Mouse (Mus musculus) liver, embryonic 16.5 days (tissue): ENCODE measurements around the gene Epgn. TPM values are rescaled to one million over a fixed set of nuclear protein-coding genes. Genes with fewer than 3 reads are reported as not detected.

Experiments
- ATAC-seq: fragments of 200-750 bp; cut with Nextera tagmentation; 2 replicates; pipeline ENCODE4 v1.8.0; 2017; ENCODE audit warnings: low read depth, mild to moderate bottlenecking, moderate number of reproducible peaks, moderate library complexity
- H3K27ac ChIP-seq: fragments of 300-500 bp; sonication (generic); 2 replicates; pipeline ENCODE4 v1.5.1; 2014; ENCODE audit warnings: mild to moderate bottlenecking, low read length
- H3K27me3 ChIP-seq: fragments of 300-500 bp; sonication (generic); 2 replicates; pipeline ENCODE4 v1.6.1; 2014; ENCODE audit warnings: low read depth, low read length, mixed read lengths; ENCODE audit not compliant: control insufficient read depth, insufficient read depth
- H3K36me3 ChIP-seq: fragments of 300-500 bp; sonication (generic); 2 replicates; pipeline ENCODE4 v1.6.1; 2014; ENCODE audit warnings: mild to moderate bottlenecking; ENCODE audit not compliant: control insufficient read depth, insufficient read depth
- H3K4me1 ChIP-seq: fragments of 300-500 bp; sonication (generic); 2 replicates; pipeline ENCODE4 v1.6.1; 2014; ENCODE audit warnings: low read depth, low read length, mixed read lengths; ENCODE audit not compliant: control insufficient read depth
- H3K4me2 ChIP-seq: fragments of 300-500 bp; sonication (generic); 2 replicates; pipeline ENCODE4 v1.6.1; 2014; ENCODE audit warnings: low read depth, low read length, mixed read lengths
- H3K4me3 ChIP-seq: fragments of 300-500 bp; sonication (generic); 2 replicates; pipeline ENCODE4 v1.5.1; 2014; ENCODE audit warnings: low read depth, mild to moderate bottlenecking, low read length
- H3K9ac ChIP-seq: fragments of 300-500 bp; sonication (generic); 2 replicates; pipeline ENCODE4 v1.6.1; 2014; ENCODE audit warnings: low read depth, low read length
- H3K9me3 ChIP-seq: fragments of 300-500 bp; sonication (generic); replicated peaks from 2 replicates; pipeline ENCODE4 v1.6.1; 2016; ENCODE audit warnings: low read length; ENCODE audit not compliant: control insufficient read depth
- WGBS: fragments of 180-500 bp; shearing (Covaris S2); extraction: QIAGEN DNeasy Blood & Tissue Kit; methylation state at CpG from one replicate; pipeline ENCODE4 v1.1.7; 2014; ENCODE audit not compliant: insufficient replicate concordance; 5-methylcytosine and 5-hydroxymethylcytosine counted together
- polyA plus RNA-seq: library from polyadenylated mRNA; unstranded; fragments of >200 nt; fragmentation: Nextera tagmentation; extraction: Ambion mirVana; gene quantifications from 2 replicates; pipeline ENCODE4 v1.2.1, GENCODE M21; 2015

The Epgn gene
- polyA plus RNA-seq: 0.05 TPM in 1 of 2 replicates, not detected in the other

DNA sequence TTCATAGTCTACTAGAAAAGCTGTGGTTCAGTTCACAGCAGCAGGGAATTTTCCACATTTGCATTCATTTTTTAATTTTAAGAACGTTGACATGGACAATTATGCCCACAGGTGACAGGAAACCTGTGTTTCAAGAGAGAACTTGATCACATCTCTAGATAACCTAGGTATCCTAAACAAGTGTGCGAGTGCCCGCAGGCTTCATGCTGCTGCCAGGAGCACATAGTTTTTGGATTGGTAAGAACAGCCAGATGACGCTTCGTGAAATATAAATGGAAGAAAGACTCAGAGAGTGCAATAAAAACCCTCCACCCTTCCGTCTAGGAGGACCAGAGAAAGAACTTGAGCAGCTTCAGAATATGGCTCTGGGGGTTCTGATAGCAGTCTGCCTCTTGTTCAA lies at the start of gene Epgn:
Epgn (plus strand) TSS at position 301 of the 400 bp plus-strand sequence.
- H3K4me1 ChIP-seq: no peaks in the 10 kb centered on the region
- ATAC-seq: no peak
- H3K4me2 ChIP-seq: no peak within 1 kb of the TSS
- H3K4me3 ChIP-seq: no peak within 1 kb of the TSS
- 71% methylated on average over 6 of the region's 6 CpGs for WGBS
- no peaks in the 10 kb centered on the region for H3K36me3 ChIP-seq
- no peaks in the 10 kb centered on the region for H3K9me3 ChIP-seq
- H3K9ac ChIP-seq: no peak within 1 kb of the TSS
- H3K27ac ChIP-seq: no peak within 1 kb of the TSS
- H3K27me3 ChIP-seq: no peaks in the 10 kb centered on the region

GRCm38 (mm10) chr5:90980297-90980696 lies 47.0 kb upstream of the Epgn start:
- H3K27ac ChIP-seq: no peak overlapping the region
- no peaks in the 10 kb centered on the region for H3K27me3 ChIP-seq
- no peaks in the 10 kb centered on the region for H3K36me3 ChIP-seq
- no peak overlapping the region for H3K4me2 ChIP-seq
- no peak overlapping the region for H3K9ac ChIP-seq
- no peaks in the 10 kb centered on the region for H3K9me3 ChIP-seq
- H3K4me1 ChIP-seq: no peaks in the 10 kb centered on the region
- WGBS: 72% methylated on average over 7 of the region's 7 CpGs
- ATAC-seq: no peak
- no peak overlapping the region for H3K4me3 ChIP-seq

- no peaks in the 10 kb centered on the region for H3K4me1 ChIP-seq
- no peak overlapping the region for H3K9ac ChIP-seq
- no peak overlapping the region for H3K27ac ChIP-seq
- H3K36me3 ChIP-seq: no peaks in the 10 kb centered on the region
- H3K9me3 ChIP-seq: no peaks in the 10 kb centered on the region
- no peak for ATAC-seq
- H3K4me2 ChIP-seq: no peak overlapping the region
- H3K27me3 ChIP-seq: no peaks in the 10 kb centered on the region
- H3K4me3 ChIP-seq: no peak overlapping the region
- WGBS: 61% methylated on average over 5 of the region's 5 CpGs
Observed at GRCm38 (mm10) chr5:90987605-90988004, 39.7 kb upstream of the Epgn start.

GRCm38 (mm10) chr5:90988149-90988548 lies 39.1 kb upstream of the Epgn start:
- Histone ChIP-seq H3K27ac (no peak overlapping the region), H3K4me2 (no peak overlapping the region), H3K4me3 (no peak overlapping the region), H3K36me3 (no peaks in the 10 kb centered on the region), H3K27me3 (no peaks in the 10 kb centered on the region), H3K9ac (no peak overlapping the region), H3K4me1 (no peaks in the 10 kb centered on the region), H3K9me3 (no peaks in the 10 kb centered on the region)
- 61% methylated on average over 3 of the region's 3 CpGs for WGBS
- no peak for ATAC-seq

GRCm38 (mm10) chr5:90988592-90988991 lies 38.7 kb upstream of the Epgn start:
- no peaks in the 10 kb centered on the region for H3K4me1 ChIP-seq
- no peak overlapping the region for H3K27ac ChIP-seq
- no peaks in the 10 kb centered on the region for H3K36me3 ChIP-seq
- no peak overlapping the region for H3K4me3 ChIP-seq
- no peaks in the 10 kb centered on the region for H3K27me3 ChIP-seq
- no peaks in the 10 kb centered on the region for H3K9me3 ChIP-seq
- ATAC-seq: no peak
- H3K4me2 ChIP-seq: no peak overlapping the region
- H3K9ac ChIP-seq: no peak overlapping the region
- 59% methylated on average over 4 of the region's 4 CpGs for WGBS

GRCm38 (mm10) chr5:90999942-91000341 lies 27.3 kb upstream of the Epgn start:
- WGBS: 74% methylated on average over 8 of the region's 8 CpGs

DNA sequence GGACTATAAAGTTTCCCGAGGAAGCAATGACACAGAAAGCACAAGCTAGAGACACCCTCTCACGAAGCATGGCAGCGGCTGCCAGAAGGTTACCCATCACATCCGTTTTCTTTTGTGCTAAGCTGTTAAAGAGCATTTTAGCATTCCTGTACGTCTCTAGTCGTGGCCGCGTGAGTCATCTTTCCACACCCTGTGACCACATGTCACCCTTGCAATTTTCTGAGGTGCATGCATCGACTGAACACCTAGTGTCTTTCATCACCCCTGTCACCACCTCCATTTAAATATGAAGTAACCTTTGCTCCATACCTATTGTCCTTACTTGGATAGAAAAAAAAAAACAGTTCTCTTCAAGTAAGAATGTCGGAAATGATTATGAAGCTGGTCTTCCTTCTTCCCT lies 12.0 kb upstream of the Epgn start:
- H3K9me3 ChIP-seq: no peaks in the 10 kb centered on the region
- 67% methylated on average over 10 of the region's 10 CpGs for WGBS
- no peak overlapping the region for H3K9ac ChIP-seq
- ATAC-seq: no peak
- H3K4me3 ChIP-seq: no peak overlapping the region
- no peak overlapping the region for H3K27ac ChIP-seq
- no peaks in the 10 kb centered on the region for H3K27me3 ChIP-seq
- H3K36me3 ChIP-seq: no peaks in the 10 kb centered on the region
- H3K4me1 ChIP-seq: no peaks in the 10 kb centered on the region
- no peak overlapping the region for H3K4me2 ChIP-seq

More at GRCm38 (mm10) chr5:90999942-91000341, 27.3 kb upstream of the Epgn start:
- ATAC-seq: no peak
- Histone ChIP-seq H3K27ac (no peak overlapping the region), H3K4me3 (no peak overlapping the region), H3K4me1 (no peaks in the 10 kb centered on the region), H3K36me3 (no peaks in the 10 kb centered on the region), H3K9ac (no peak overlapping the region), H3K9me3 (no peaks in the 10 kb centered on the region), H3K27me3 (no peaks in the 10 kb centered on the region), H3K4me2 (no peak overlapping the region)

- Histone ChIP-seq H3K36me3 (no peaks in the 10 kb centered on the region), H3K27me3 (no peaks in the 10 kb centered on the region), H3K9ac (no peak overlapping the region), H3K4me3 (no peak overlapping the region), H3K4me2 (no peak overlapping the region), H3K27ac (no peak overlapping the region), H3K4me1 (no peaks in the 10 kb centered on the region), H3K9me3 (no peaks in the 10 kb centered on the region)
- 20% methylated on average over 8 of the region's 8 CpGs for WGBS
- no peak for ATAC-seq
Observed at GRCm38 (mm10) chr5:91023114-91023513, 4.2 kb upstream of the Epgn start.

DNA sequence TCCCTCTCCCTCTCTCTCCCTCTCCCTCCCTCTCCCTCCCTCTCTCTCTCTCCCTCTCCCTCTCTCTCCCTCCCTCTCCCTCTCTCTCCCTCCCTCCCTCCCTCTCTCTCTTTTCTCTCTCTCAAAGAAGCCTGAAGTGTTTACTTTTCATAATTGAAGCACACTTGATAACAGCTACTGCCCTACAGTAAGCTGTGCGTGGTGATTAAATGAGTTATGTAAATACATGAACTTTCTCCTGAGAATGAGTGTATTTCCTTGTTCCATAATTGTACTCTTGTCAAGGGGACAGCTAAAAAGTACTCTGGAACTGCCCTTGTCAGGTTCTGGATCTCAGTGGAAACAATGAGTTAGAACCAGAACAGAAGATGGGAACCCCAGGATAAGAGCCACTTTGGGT lies 576 bp downstream of the Epgn start:
- WGBS: 42% methylated on average over 1 of the region's 1 CpGs
- no peak overlapping the region for H3K9ac ChIP-seq
- no peaks in the 10 kb centered on the region for H3K27me3 ChIP-seq
- no peak overlapping the region for H3K4me2 ChIP-seq
- H3K4me1 ChIP-seq: no peaks in the 10 kb centered on the region
- no peak for ATAC-seq
- H3K36me3 ChIP-seq: no peaks in the 10 kb centered on the region
- H3K9me3 ChIP-seq: no peaks in the 10 kb centered on the region
- H3K4me3 ChIP-seq: no peak overlapping the region
- H3K27ac ChIP-seq: no peak overlapping the region
